Mouse (Mus musculus) embryo, embryonic 10 days (tissue): ENCODE data around the gene Cachd1.
A peak's percentile ranks its signal among the peaks of the same experiment; 100 is the strongest.

Experiments used
- DNase-seq: peaks from one replicate; pipeline ENCODE4 v3.0.0-alpha.2; 2015; ENCODE audit warnings: low spot score

The Cachd1 gene

DNA sequence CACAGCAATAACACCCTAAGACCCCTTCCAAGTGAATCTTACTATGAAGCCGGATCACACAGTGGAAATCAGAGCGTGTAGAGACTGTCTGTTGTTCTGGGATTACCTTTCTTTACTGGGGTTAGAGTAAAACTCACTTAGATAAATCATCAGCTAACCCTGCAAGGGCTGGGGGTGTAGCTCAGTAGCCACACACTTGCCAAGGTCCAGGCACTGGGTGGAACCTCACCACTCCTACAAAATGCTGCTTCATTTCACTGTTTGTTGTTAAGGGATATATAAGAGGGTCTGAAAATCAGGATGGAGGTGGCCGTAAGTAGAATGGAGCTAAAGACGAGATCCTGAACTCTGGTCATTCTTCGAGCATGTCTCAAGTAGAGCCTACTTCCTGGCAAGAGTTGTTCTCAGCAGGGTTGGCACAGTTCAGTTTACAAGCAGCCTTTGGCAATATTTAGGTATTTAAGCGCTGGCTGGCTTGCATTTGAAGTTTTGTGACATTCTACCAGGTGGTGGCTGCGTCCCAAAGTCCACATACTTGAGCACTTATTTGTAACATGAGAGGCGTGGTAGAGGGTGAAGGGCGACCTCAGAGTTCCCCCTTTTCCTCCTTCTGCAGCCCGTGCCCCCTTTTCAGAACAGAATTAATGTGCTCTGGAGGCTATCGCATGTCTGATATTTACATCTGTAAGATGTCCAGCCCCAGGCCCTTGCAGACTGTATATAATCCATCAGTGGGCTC, 146.5 kb downstream of the Cachd1 start:
- no peak for DNase-seq

DNA sequence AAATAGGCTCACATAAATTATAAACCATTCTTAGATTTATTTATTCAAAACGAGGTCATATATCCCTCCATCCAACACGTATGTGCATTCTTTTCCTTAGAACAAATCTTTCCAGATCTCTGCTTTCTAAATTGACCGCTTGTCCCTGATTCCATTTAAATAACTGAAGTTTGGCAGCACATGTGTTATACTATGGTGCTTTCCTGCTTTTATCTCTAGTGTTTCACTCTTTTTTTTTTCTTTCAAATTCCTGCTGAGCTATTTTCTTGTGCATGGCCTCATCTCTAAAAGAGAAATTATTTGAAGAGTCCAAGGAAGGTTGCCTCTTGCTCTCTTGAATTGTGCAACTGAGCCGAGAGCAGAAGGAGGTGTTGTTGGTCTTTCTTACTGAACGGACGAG, 147.1 kb downstream of the Cachd1 start:
- no peak for DNase-seq

DNA sequence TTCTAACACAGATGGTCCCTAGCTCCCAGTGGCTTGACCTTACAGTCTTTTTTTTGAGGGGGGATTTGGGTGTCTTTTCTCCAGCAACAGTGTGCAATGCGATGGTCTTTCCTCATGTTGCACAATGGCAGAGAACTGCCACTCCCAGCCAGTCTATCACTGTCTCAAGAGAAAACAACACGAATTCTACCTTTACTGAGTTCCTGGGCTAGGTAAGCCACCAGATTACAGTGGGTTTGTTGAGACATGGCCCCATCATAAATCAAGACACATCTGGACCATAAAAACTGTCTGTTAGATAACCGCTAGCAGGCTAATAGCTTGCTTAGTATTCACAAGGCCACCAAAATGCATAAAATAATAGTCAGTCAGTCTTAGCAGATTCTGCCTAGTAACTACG, 147.8 kb downstream of the Cachd1 start:
- no peak for DNase-seq

DNA sequence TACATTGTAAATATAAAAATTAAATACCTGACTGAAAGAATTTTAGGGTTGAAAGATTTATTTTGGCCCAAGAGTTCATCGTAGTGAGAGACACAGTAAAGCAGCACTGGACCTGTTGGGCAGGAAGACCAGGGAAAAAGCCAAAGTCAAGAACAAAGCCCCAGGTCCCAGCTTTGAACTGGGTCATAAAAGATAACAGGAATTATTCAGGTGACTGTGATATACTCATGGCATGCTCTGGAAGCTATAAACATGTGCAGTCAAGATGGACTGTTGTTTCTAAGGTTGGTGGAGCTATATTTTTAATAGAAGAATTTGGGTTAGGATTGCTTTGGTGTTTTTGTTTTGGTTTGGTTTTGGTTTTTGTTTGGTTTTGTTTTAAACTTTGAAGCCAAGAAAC, 148.7 kb downstream of the Cachd1 start:
- no peak for DNase-seq

DNA sequence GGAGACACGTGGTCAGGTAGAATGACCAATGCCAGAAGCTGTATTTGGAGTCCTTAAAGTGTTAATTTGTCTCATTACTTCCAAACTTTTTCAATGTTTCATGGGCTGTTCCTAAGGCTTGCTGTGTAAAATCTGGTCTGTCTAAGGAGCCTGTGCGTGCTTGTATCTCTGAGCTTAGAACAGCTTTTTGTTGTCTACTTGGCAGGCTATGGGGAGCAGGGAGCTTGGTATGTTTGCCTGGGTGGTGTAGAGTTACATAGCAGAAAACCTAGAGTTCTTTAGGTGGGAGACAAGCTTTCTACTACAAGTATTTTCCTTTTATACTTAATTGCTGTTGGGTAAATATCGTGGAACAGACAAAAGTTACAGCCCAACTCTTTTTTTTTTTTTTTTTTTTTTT, 150.1 kb downstream of the Cachd1 start:
- DNase-seq, result no peak

DNA sequence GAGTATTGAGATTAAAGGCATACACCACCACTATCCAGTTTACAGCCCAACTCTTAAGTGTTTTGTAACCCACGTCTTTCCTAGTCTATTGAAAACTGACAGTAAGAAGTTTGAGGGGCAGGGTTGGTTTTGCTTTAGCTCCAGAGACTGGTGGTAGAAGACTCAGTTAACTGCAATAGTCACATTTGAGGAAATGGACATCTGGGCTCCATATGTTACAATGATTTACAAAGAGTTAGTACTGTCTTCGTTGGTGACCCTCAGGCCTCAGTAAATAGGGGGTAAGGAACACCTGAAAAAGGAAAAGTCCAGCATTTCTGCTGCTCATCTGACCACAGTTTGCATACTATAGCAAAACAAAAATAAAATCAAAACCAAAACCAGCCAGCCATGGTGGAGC, 150.6 kb downstream of the Cachd1 start:
- peak; percentile 54 for DNase-seq

DNA sequence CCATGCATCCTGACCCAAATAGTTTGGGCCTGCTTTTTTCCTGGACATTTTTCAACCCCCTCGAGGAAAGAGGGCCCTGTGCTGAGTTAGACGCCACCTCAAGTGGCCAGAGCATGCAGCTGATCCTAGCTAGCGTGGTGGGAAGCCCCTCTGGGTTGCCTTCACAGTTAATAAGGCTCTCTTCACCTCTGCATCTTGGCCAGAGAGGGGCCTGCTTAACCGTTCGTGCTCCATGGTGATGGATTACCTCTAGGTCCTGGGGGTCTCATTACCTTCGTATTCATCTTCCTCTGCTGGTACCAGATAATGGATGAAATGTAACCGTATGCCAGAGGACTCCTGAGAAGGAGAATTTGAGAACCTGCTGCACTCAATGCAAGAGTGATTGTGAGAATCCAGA, 167.2 kb downstream of the Cachd1 start:
- DNase-seq, result no peak

DNA sequence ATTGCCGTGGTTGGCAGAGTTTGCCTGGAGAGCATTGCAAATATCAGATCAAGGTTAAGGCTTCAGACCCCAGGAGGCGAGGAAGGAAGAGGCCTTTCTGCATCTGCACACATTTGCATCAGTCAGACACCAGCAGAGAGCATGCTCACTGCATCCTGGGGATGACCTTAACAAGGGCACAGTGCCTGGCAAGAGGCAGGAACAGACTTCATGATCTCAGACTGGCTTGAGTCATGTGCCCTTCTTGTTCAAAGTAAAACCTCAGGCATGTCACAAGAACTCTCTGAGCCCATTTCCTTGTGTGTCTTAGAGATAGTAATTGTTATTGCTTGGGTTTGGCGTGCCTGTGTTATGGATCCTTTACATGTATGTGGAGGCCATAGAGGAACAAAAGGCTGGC, 167.8 kb downstream of the Cachd1 start:
- no peak for DNase-seq

DNA sequence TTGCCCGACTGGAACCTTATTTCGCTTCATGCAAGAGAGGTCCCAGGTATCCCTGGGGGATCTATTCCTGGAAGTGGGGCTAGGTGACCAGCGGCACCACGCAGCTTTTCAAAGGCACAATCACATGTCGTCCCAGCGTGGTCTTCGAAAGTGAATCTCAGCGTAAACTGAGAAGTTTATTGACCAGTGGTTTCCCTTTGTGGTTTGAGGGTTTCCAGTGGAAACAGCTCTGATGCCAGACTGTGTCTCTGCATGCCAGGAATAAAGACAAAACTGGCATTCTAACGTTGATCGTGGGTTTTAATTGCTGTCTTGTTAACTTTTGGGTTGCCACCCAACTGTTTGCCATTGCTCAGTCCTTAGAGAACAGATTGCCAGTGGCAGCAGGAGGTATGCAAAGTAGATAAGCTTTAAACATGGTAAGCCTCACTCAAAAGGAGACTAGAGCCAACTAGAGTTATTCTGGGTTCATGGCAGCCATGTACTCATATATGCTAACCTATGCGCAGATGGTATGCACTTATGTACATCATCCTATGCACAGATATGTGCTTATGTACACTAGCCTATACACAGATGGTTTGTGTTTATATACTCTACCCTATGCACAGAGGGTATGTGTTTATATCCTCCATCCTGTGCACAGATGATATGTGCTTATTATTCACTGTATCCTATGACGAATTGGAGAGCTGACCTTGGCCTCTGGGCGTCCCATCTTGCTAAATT, 168.9 kb downstream of the Cachd1 start:
- no peak for DNase-seq

DNA sequence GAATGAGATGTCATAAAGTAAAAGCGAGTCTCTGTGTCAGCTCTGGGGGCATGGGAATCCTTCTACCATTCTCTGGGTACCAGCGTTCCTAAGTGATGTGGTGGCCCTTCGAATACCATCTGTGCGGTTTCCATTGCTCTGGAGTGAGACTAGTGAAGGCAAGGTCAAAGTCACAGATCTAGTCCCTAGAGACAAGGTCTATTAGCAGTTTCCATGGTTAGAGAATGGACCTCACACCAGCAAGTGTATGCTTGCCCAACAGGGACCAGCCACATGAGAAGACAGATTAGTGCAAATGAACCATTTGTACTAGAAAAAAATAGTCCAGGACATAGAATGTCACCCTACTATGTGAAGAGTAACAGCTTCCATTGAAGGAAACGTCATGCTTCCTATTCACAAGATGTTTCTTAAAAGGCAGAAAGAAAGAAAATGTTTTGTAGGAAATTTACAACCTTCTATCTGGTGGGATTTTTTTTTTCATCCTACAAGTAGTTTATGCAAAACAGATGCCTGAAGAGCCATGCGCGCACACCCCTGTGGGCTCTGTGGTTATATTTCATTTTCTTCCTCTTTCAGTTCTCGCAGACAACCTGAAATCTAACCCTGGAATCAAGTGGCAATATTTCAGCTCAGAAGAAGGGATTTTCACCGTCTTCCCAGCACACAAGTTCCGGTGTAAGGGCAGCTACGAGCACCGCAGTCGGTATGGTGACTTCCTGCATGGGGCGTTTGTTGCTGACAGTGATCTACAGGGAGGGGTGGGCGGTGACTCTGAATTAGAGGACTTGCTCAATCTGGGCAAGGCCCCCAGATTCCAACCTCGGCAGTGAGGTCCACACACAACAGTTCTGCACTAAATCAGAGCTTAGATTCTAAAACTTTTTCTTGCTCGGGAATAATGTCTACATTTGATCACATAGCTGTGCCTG, 172.3 kb downstream of the Cachd1 start:
- no peak for DNase-seq

DNA sequence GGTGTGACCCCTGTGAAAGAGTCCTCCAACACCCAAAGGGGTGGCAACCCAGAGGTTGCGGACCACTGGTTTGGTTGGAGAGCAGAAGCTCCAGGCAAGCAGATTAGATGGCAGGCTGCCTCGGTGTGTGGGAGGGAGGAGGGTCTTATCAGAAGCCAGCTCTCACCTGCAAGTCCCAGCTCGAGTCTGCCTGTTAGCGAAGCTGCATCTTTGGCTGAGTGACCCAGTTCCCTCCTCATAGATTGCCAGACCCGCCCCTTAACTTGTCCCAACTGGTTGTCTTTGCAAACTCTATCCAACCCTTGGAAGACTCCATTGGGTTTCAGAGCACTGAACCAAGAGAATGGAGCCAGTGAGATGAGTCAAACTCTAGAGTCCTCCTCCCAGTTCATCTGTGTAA, 173.8 kb downstream of the Cachd1 start:
- no peak for DNase-seq

DNA sequence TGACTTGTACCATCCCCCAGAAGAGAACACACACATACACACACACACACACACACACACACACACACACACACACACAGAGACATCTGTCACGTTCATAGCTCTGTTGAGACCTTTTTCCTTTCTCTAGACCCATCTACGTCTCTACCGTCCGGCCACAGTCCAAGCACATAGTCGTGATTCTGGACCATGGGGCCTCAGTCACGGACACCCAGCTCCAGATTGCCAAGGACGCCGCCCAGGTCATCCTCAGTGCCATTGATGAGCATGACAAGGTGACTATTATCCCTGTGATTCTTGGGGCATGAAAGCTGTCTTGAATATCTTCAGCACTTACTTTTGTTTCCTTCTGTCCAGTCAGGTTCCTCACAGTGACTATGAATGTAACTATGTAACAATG, 175.4 kb downstream of the Cachd1 start:
- no peak for DNase-seq

DNA sequence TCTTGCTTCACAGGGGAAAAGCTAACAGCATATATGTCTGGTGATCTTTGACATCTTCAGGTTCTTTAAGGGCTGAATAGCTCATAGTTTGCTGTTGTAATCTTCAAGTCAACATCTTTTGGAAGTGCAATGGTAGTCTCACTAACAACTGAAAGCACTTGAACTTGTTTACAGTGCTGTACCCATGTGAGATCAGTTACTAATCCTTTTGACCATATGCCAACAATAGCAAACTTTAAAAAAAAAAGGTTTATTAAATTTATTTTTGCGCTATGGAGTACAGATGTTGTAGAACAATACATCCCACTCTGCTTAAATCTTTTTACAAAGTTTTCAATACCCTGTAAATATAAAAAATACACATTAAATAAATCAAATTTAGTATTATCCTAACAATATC, 186.9 kb downstream of the Cachd1 start:
- DNase-seq, result no peak

DNA sequence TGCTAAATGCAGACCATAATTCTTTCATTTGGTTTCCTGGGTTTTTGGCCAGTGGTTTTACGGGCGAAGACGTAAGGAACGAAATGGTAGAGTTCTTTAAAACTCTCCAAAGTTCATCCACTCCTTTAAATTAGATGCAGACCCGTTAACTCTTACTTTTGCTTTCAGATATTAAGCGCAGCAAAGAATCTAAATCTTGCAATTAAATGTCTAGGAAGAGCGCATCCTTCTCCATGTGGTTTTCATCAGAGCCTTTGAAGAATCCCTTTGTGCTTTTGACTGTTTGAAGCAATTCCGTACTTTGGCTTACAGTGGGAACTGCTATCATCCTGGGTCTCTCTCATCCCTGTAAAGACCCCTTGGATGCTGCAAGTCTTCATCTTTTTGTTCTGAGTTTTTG, 187.3 kb downstream of the Cachd1 start:
- DNase-seq, result no peak

DNA sequence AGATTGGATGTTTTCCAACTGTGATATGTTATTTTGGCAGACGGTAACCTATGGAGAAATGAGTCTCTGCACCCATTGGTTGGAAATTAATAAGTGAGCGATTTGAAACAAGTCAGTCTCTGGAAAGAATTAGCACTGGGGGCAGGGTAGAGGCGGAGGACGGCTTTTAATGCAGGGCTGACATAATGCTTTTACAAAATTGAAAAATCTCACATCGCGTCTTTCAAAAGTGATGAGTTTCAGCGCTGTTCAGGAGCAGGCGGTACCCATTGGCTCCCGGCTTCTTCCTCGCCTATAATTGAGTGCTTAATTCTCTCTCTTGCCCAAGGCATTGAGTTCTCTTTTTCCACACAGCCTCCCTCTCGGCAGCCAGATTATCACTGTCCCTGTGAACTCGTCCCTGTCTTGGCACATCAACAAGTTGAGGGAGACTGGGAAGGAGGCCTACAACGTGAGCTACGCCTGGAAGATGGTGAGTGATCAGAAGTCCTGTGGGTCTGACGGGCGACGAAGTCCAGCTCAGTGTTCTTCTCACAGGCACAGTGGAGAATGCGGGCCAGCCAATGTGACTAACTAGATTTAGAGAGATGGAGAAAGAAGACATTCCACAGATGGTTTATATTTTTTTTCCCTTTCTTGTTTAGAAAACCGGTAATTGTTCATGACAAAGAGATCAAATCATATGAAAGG, 191.4 kb downstream of the Cachd1 start:
- no peak for DNase-seq

DNA sequence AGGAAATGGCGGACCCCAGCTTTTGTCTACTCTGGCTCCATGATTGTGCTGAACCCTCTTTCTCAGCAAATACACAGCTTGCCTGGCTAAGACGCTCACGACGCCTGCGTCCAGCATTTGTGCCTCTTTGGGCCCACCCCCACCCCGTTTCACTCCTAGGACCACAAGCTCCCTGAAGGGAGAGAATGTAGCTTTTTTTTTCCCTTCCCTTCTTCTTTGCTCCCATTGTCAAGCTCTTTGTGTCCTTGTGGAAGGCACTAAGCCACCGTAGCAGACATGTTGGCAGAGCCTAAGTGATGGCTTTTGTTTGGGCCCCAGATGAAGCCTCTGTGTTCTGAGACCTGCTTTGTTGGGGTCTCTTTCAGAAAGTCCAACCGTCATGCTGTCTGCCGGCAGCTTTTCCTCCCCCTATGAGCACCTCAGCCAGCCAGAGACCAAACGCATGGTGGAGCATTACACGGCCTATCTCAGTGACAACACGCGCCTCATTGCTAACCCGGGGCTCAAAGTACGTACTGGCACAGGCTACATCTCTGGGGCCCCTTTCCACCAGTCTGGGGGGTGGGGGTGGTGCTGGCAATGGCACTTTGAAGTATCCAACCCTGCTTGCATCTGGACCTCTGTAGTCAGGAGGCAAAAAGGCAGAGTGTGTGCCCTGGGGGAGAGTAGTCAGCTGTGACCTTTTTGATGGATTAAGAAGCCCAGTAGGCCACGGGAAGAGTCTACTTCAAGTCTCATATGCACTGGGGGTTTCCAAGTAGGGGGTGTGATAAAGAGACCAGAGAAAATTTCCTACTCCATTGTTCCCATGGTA, 197.4 kb downstream of the Cachd1 start:
- peak; percentile 64 for DNase-seq

DNA sequence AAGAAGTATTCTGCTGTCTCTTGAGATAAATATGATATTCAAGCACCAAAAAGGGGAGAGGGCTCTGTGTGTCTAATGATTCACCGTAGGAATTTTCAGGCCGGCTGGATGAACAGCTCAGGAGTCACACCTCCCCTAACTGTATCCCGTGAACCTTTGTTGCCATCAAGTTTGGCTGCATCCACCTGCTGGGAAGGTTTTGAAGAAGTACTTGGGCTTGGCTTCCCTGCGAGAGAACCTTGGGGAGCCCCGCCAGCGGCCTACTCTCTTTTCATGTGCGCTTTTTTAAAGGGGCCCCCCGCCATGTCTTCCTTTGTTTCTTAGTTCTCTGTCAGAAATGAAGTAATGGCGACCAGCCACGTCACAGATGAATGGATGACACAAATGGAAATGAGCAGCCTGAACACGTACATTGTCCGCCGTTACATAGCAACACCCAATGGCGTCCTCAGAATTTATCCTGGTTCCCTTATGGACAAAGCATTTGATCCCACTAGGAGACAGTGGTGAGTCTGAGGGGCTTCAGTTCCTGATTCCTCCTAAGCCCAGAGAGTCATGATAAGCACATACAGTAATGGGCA, 198.1 kb downstream of the Cachd1 start:
- DNase-seq, result peak; percentile 82

DNA sequence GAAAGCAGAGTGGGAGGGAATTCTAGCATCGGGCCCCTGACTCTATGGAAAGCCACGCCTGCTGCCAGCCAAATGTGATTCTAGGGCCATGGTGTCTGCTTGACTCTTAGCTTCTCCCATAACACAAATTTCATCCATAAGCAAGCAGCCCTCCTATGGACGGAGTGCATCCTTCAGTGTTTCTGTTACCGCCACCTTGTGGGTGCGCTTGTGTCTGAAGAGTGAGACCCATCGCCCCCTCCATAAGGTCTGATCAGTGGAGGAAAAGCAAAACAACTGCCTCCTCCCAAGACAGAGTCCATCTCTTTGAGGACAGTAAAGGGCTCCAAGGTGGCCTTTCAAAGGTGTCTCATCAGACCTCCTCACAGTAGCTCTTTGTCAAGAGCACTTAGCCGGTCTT, 201.0 kb downstream of the Cachd1 start:
- DNase-seq, result peak; percentile 34

DNA sequence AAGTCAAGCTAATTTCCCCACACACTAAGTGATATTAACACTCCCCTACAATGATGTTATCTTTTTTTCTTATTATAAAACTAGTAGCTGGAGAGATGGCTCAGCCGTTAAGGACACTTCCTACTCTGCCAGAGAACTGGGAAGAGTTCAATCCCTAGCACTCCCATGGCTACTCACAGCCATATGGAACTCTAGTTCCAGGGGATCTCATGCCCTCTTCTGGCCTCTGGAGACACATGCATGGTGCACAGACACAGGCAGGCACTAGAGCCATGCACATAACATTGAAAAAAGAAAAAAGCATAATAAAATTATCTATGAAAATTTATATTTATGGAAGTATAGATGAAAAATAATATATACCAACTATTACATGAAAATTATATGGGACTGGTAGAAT, 210.7 kb downstream of the Cachd1 start:
- DNase-seq, result no peak

DNA sequence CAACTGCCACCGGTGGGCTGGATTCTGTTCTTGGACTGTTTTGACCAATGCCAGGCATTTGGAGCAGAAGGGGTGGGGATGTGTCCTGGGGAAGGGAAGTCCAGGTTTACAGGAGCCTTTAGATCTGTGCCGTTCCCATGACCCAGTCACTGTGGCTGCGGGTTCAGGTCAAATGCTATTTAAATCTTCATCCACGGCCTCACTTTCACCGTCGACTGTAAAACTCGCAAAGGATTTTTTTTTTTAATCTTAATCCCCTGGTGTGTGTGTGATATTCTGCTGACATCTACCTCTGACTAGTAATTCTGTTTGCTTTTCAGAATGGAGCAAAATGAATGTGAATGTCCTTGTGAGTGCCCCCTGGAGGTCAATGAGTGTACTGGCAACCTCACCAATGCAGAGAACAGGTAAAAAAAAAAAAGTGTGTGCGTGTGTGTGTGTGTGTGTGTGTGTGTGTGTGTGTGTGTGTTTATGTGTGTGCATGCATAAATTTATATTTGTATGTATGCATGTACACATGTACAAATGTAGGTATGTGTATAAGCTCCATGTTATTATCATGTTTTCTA, 211.8 kb downstream of the Cachd1 start:
- peak; percentile 72 for DNase-seq

DNA sequence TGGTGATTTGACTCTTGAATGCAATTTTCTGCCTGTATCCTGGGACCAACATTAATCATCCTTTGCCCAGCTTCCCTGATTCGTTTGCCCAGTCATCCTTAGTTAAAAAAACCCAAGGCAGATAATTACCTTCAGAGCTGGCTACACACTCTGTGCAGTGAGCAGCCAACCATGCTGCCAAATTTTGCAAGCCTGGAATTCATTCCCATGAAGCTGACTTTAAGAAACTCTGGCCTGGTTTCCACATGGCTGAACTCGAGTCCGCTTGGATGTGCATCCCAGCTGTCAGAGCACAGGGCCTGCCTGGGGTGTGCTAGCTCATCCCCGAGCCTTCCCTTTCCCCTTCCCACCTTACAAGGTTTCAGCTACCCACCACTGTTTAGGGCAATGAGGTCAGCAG, 214.5 kb downstream of the Cachd1 start:
- peak; percentile 29 for DNase-seq
